Mouse (Mus musculus): ENCODE measurements around the gene Efnb3.

Efnb3 gene

GRCm38 (mm10) chr11:69584008-69584407 is 24.0 kb upstream of the Efnb3 start:
- DNase-seq (ENCODE audit: low read depth, low spot score), result no peak

GRCm38 (mm10) chr11:69582230-69582805 is 22.3 kb upstream of the Efnb3 start:
- DNase-seq (ENCODE audit: low read depth, low spot score), result peak; percentile 70

- peak; percentile 99 for DNase-seq (ENCODE audit: low read depth, low spot score)
Measured at GRCm38 (mm10) chr11:69581814-69582213, 21.8 kb upstream of the Efnb3 start.

GRCm38 (mm10) chr11:69581147-69581688 is 21.2 kb upstream of the Efnb3 start:
- DNase-seq (ENCODE audit: low read depth, low spot score), result peak; percentile 97

- DNase-seq (ENCODE audit: low read depth, low spot score), result no peak
Measured at GRCm38 (mm10) chr11:69580572-69581146, 20.7 kb upstream of the Efnb3 start.

GRCm38 (mm10) chr11:69580091-69580514 is 20.1 kb upstream of the Efnb3 start, which contains the start of the genes Wrap53 and Trp53:
Gene Wrap53, minus strand, starts transcription at chr11:69580255.
Gene Trp53, plus strand, starts transcription at chr11:69580359.
- peak; percentile 99 for DNase-seq (ENCODE audit: low read depth, low spot score)

- peak; percentile 100 for DNase-seq (ENCODE audit: low read depth, low spot score)
Measured at GRCm38 (mm10) chr11:69579128-69580017, 19.4 kb upstream of the Efnb3 start.

GRCm38 (mm10) chr11:69578301-69578700 is 18.3 kb upstream of the Efnb3 start:
- DNase-seq (ENCODE audit: low read depth, low spot score), result no peak

GRCm38 (mm10) chr11:69576307-69576706 is 16.3 kb upstream of the Efnb3 start:
- DNase-seq (ENCODE audit: low read depth, low spot score), result no peak

GRCm38 (mm10) chr11:69575220-69575619 is 15.2 kb upstream of the Efnb3 start:
- peak; percentile 75 for DNase-seq (ENCODE audit: low read depth, low spot score)

- DNase-seq (ENCODE audit: low read depth, low spot score), result no peak
Measured at GRCm38 (mm10) chr11:69565131-69565530, 5.1 kb upstream of the Efnb3 start.

- DNase-seq (ENCODE audit: low read depth, low spot score), result peak; percentile 98
Measured at GRCm38 (mm10) chr11:69564391-69564790, 4.4 kb upstream of the Efnb3 start.

GRCm38 (mm10) chr11:69563373-69563772 is 3.4 kb upstream of the Efnb3 start:
- DNase-seq (ENCODE audit: low read depth, low spot score), result no peak

- DNase-seq (ENCODE audit: low read depth, low spot score), result peak; percentile 91
Measured at GRCm38 (mm10) chr11:69560896-69561854, 1.2 kb upstream of the Efnb3 start.

- DNase-seq (ENCODE audit: low read depth, low spot score), result no peak
Measured at GRCm38 (mm10) chr11:69559183-69559582, 822 bp downstream of the Efnb3 start.

- DNase-seq (ENCODE audit: low read depth, low spot score), result no peak
Measured at GRCm38 (mm10) chr11:69558756-69559155, 1.2 kb downstream of the Efnb3 start.

- DNase-seq (ENCODE audit: low read depth, low spot score), result peak; percentile 87
Measured at GRCm38 (mm10) chr11:69557381-69557958, 2.5 kb downstream of the Efnb3 start.

- DNase-seq (ENCODE audit: low read depth, low spot score), result no peak
Measured at GRCm38 (mm10) chr11:69554539-69555140, 5.4 kb downstream of the Efnb3 start.

GRCm38 (mm10) chr11:69553341-69553721 is 6.7 kb downstream of the Efnb3 start:
- no peak for DNase-seq (ENCODE audit: low read depth, low spot score)

Data from R1 (cell line).